Comparison of ENCODE assay signal across 11 mouse cellular contexts in genomic region chr15:78624961-78625360, GRCm38 (mm10). TPM values are rescaled to one million over a fixed set of nuclear protein-coding genes. Genes with fewer than 3 reads are reported as not detected.
A peak's percentile ranks its signal among the peaks of the same experiment; 100 is the strongest.
DNase-seq lines count a peak whose midpoint lies in the region; ATAC-seq and TF ChIP-seq lines count a peak whose summit lies in the region.
"Had no signal": no experiment of that assay in that cellular context is flagged by ENCODE, and none has a peak within 500 bp of the region (broad histone marks: within the 10 kb centered on the region; RNA-seq: fewer than 3 reads in every experiment).

No protein-coding gene starts in this region.

- no peak for TF ChIP-seq CTCF in intestine, postnatal 0 days (IDR thresholded peaks at IDR 0.05; ENCODE audit: low read depth)
- no peak for TF ChIP-seq CTCF in olfactory bulb, adult 2 months (IDR thresholded peaks at IDR 0.05; ENCODE audit: insufficient read depth, low read depth, low read length)

- WGBS in forebrain, embryonic 12.5 days = 78% methylated on average over 3 of the region's 3 CpGs
- WGBS in forebrain, embryonic 11.5 days = 83% methylated on average over 3 of the region's 3 CpGs
- 59% methylated on average over 3 of the region's 3 CpGs for WGBS in intestine, embryonic 15.5 days
- 63% methylated on average over 3 of the region's 3 CpGs for WGBS in intestine, postnatal 0 days
- WGBS in midbrain, embryonic 10.5 days = 81% methylated on average over 3 of the region's 3 CpGs
- 84% methylated on average over 3 of the region's 3 CpGs for WGBS in midbrain, embryonic 16.5 days
- WGBS in olfactory bulb, adult 2 months = 47% methylated on average over 3 of the region's 3 CpGs

- no peak overlapping the region for H3K4me2 ChIP-seq in forebrain, embryonic 12.5 days
- H3K4me2 ChIP-seq in forebrain, embryonic 11.5 days (ENCODE audit: low read depth, low read length, severe bottlenecking) = no peak overlapping the region
- H3K4me2 ChIP-seq in intestine, embryonic 15.5 days (replicated peaks) = no peak overlapping the region
- H3K4me2 ChIP-seq in intestine, postnatal 0 days (replicated peaks; ENCODE audit: low read depth) = no peak overlapping the region
- H3K4me2 ChIP-seq in midbrain, embryonic 16.5 days (ENCODE audit: low read length) = no peak overlapping the region
- H3K4me2 ChIP-seq: heart, embryonic 12.5 days; neural tube, embryonic 12.5 days had no signal

- ATAC-seq in forebrain, embryonic 12.5 days (ENCODE audit: low FRiP score) = no peak
- no peak for ATAC-seq in forebrain, embryonic 11.5 days (replicated peaks; ENCODE audit: low FRiP score)
- ATAC-seq in intestine, embryonic 15.5 days = no peak; the same call in 1 of the 2 replicates
- no peak for ATAC-seq in intestine, postnatal 0 days
- no peak for ATAC-seq in midbrain, embryonic 16.5 days

- DNase-seq in forebrain, embryonic 11.5 days (ENCODE audit: low spot score) = no peak
- no peak for DNase-seq in midbrain, embryonic 10.5 days (ENCODE audit: low spot score)
- DNase-seq in adrenal gland, adult 18-20 months (ENCODE audit: low spot score in 2 of 2) = no peak

- H3K27ac ChIP-seq in forebrain, embryonic 12.5 days = peak overlapping the region; percentile 36; the same call in 1 of the 2 replicates
- H3K27ac ChIP-seq in forebrain, embryonic 11.5 days (ENCODE audit: low read depth, low read length) = no peak overlapping the region
- peak overlapping the region; percentile 14; the same call in 1 of the 2 replicates for H3K27ac ChIP-seq in intestine, embryonic 15.5 days
- H3K27ac ChIP-seq in intestine, postnatal 0 days (ENCODE audit: low read depth, low read length) = no peak overlapping the region
- H3K27ac ChIP-seq in midbrain, embryonic 10.5 days (replicated peaks) = 0 out of 2 replicates have a peak overlapping the region, but pooled peaks have one; percentile 1
- H3K27ac ChIP-seq in midbrain, embryonic 16.5 days (ENCODE audit: low read length) = no peak overlapping the region
- peak overlapping the region; percentile 63 for H3K27ac ChIP-seq in olfactory bulb, adult 2 months (ENCODE audit: insufficient read depth, low read depth, low read length)
- H3K27ac ChIP-seq: macrophage had no signal

- no peak overlapping the region for H3K9ac ChIP-seq in forebrain, embryonic 12.5 days
- no peak overlapping the region for H3K9ac ChIP-seq in forebrain, embryonic 11.5 days (ENCODE audit: low read length)
- no peak overlapping the region for H3K9ac ChIP-seq in intestine, embryonic 15.5 days
- H3K9ac ChIP-seq in intestine, postnatal 0 days (ENCODE audit: low read depth, low read length) = no peak overlapping the region
- no peak overlapping the region for H3K9ac ChIP-seq in midbrain, embryonic 16.5 days (ENCODE audit: low read depth, low read length)
- H3K9ac ChIP-seq: heart, embryonic 12.5 days; neural tube, embryonic 12.5 days had no signal

- H3K27me3 ChIP-seq in forebrain, embryonic 12.5 days = peaks cover 17% of the 10 kb centered on the region
- H3K27me3 ChIP-seq in forebrain, embryonic 11.5 days (ENCODE audit: control insufficient read depth, insufficient read depth, low read length) = no peaks in the 10 kb centered on the region
- H3K27me3 ChIP-seq in intestine, embryonic 15.5 days (replicated peaks) = peaks cover 3% of the 10 kb centered on the region
- H3K27me3 ChIP-seq in intestine, postnatal 0 days (replicated peaks; ENCODE audit: control insufficient read depth, insufficient read depth, low read length) = no peaks in the 10 kb centered on the region
- peaks cover 22% of the 10 kb centered on the region; the same call in 1 of the 2 replicates for H3K27me3 ChIP-seq in midbrain, embryonic 10.5 days (ENCODE audit: low read depth, poor library complexity, severe bottlenecking)
- no peaks in the 10 kb centered on the region for H3K27me3 ChIP-seq in midbrain, embryonic 16.5 days (ENCODE audit: control insufficient read depth, insufficient read depth, low read depth, low read length)

- no peak overlapping the region for H3K4me3 ChIP-seq in forebrain, embryonic 12.5 days (replicated peaks)
- H3K4me3 ChIP-seq in forebrain, embryonic 11.5 days (ENCODE audit: low read depth, low read length) = no peak overlapping the region
- H3K4me3 ChIP-seq in intestine, embryonic 15.5 days (replicated peaks) = no peak overlapping the region
- no peak overlapping the region for H3K4me3 ChIP-seq in intestine, postnatal 0 days (ENCODE audit: low read depth, low read length)
- H3K4me3 ChIP-seq in midbrain, embryonic 10.5 days = no peak overlapping the region
- H3K4me3 ChIP-seq in midbrain, embryonic 16.5 days (ENCODE audit: low read depth, low read length) = no peak overlapping the region
- H3K4me3 ChIP-seq in olfactory bulb, adult 2 months (ENCODE audit: insufficient read depth, low read depth, low read length) = no peak overlapping the region
- H3K4me3 ChIP-seq: heart, embryonic 12.5 days; neural tube, embryonic 12.5 days had no signal

- no peaks in the 10 kb centered on the region for H3K9me3 ChIP-seq in forebrain, embryonic 12.5 days
- no peaks in the 10 kb centered on the region for H3K9me3 ChIP-seq in forebrain, embryonic 11.5 days (ENCODE audit: control insufficient read depth, low read length)
- no peaks in the 10 kb centered on the region for H3K9me3 ChIP-seq in intestine, embryonic 15.5 days
- H3K9me3 ChIP-seq in intestine, postnatal 0 days (ENCODE audit: control insufficient read depth) = no peaks in the 10 kb centered on the region
- no peaks in the 10 kb centered on the region for H3K9me3 ChIP-seq in midbrain, embryonic 10.5 days (replicated peaks)
- H3K9me3 ChIP-seq in midbrain, embryonic 16.5 days (replicated peaks; ENCODE audit: control insufficient read depth, low read length, poor library complexity, severe bottlenecking) = no peaks in the 10 kb centered on the region
- H3K9me3 ChIP-seq: heart, embryonic 12.5 days; neural tube, embryonic 12.5 days had no signal

- peaks cover 7% of the 10 kb centered on the region; the same call in 1 of the 2 replicates for H3K4me1 ChIP-seq in forebrain, embryonic 12.5 days
- H3K4me1 ChIP-seq in forebrain, embryonic 11.5 days (replicated peaks; ENCODE audit: control insufficient read depth, insufficient read depth, low read length) = no peaks in the 10 kb centered on the region
- H3K4me1 ChIP-seq in intestine, embryonic 15.5 days (replicated peaks) = 0 out of 2 replicates have a peak, but pooled peaks cover 5% of the 10 kb centered on the region
- no peaks in the 10 kb centered on the region for H3K4me1 ChIP-seq in intestine, postnatal 0 days (replicated peaks; ENCODE audit: control insufficient read depth, insufficient read depth, low read length)
- H3K4me1 ChIP-seq in midbrain, embryonic 10.5 days = no peaks in the 10 kb centered on the region; the same call in 1 of the 2 replicates
- H3K4me1 ChIP-seq in midbrain, embryonic 16.5 days (ENCODE audit: control insufficient read depth, insufficient read depth, low read length) = no peaks in the 10 kb centered on the region
- H3K4me1 ChIP-seq in olfactory bulb, adult 2 months (ENCODE audit: control insufficient read depth, insufficient read depth, low read length) = peaks cover 31% of the 10 kb centered on the region
- H3K4me1 ChIP-seq: heart, embryonic 12.5 days had no signal

- TF ChIP-seq POLR2A in olfactory bulb, adult 2 months (IDR thresholded peaks at IDR 0.05; ENCODE audit: insufficient read depth, low read depth, low read length) = no peak; the same call in none of the 2 replicates

- no peaks in the 10 kb centered on the region for H3K36me3 ChIP-seq in forebrain, embryonic 12.5 days (replicated peaks)
- no peaks in the 10 kb centered on the region for H3K36me3 ChIP-seq in forebrain, embryonic 11.5 days (ENCODE audit: control insufficient read depth, insufficient read depth, low read length)
- H3K36me3 ChIP-seq in intestine, embryonic 15.5 days = no peaks in the 10 kb centered on the region
- no peaks in the 10 kb centered on the region for H3K36me3 ChIP-seq in intestine, postnatal 0 days (ENCODE audit: control insufficient read depth, insufficient read depth)
- no peaks in the 10 kb centered on the region for H3K36me3 ChIP-seq in midbrain, embryonic 10.5 days
- no peaks in the 10 kb centered on the region for H3K36me3 ChIP-seq in midbrain, embryonic 16.5 days (ENCODE audit: control insufficient read depth, insufficient read depth, low read length)
- H3K36me3 ChIP-seq: heart, embryonic 12.5 days; neural tube, embryonic 12.5 days had no signal

RNA-seq across cellular contexts. Expression of gene Cyth4, which starts 28.1 kb away (rescaled TPM):
- polyA plus RNA-seq in forebrain, embryonic 12.5 days (2016; fragmentation: Nextera tagmentation; extraction: Ambion mirVana) = 3.5 and 4.5 TPM in 2 replicates
- polyA plus RNA-seq in forebrain, embryonic 11.5 days (2014; fragmentation: Nextera tagmentation; extraction: Ambion mirVana) = 1.9 and 2.0 TPM in 2 replicates
- 8.0 and 8.2 TPM in 2 replicates for polyA plus RNA-seq in intestine, embryonic 15.5 days (2015; fragmentation: Nextera tagmentation; extraction: Ambion mirVana)
- polyA plus RNA-seq in intestine, postnatal 0 days (2015; fragmentation: Nextera tagmentation; extraction: Ambion mirVana) = 2.5 and 3.1 TPM in 2 replicates
- 5.9 and 6.7 TPM in 2 replicates for polyA plus RNA-seq in midbrain, embryonic 10.5 days (2016; fragmentation: Nextera tagmentation; extraction: Ambion mirVana)
- 5.0 and 5.3 TPM in 2 replicates for polyA plus RNA-seq in midbrain, embryonic 16.5 days (2015; fragmentation: Nextera tagmentation; extraction: Ambion mirVana)
- polyA plus RNA-seq in olfactory bulb, adult 2 months (2012; ENCODE audit: insufficient read depth, insufficient read length, low replicate concordance, missing spikeins) = not detected in 2 replicates
- 1 to 10 TPM; 8.0 to 9.9 TPM for total RNA-seq in adrenal gland, adult 18-20 months (2021)

RNA-seq across cellular contexts. Expression of gene Rac2, which starts 52.4 kb away (rescaled TPM):
- 2.6 and 4.6 TPM in 2 replicates for polyA plus RNA-seq in forebrain, embryonic 12.5 days (2016; fragmentation: Nextera tagmentation; extraction: Ambion mirVana)
- 5.7 and 9.4 TPM in 2 replicates for polyA plus RNA-seq in forebrain, embryonic 11.5 days (2014; fragmentation: Nextera tagmentation; extraction: Ambion mirVana)
- 15.7 and 21.4 TPM in 2 replicates for polyA plus RNA-seq in intestine, embryonic 15.5 days (2015; fragmentation: Nextera tagmentation; extraction: Ambion mirVana)
- polyA plus RNA-seq in intestine, postnatal 0 days (2015; fragmentation: Nextera tagmentation; extraction: Ambion mirVana) = 9.0 and 9.9 TPM in 2 replicates
- polyA plus RNA-seq in midbrain, embryonic 10.5 days (2016; fragmentation: Nextera tagmentation; extraction: Ambion mirVana) = 9.1 and 9.5 TPM in 2 replicates
- 1.8 and 2.3 TPM in 2 replicates for polyA plus RNA-seq in midbrain, embryonic 16.5 days (2015; fragmentation: Nextera tagmentation; extraction: Ambion mirVana)
- polyA plus RNA-seq in olfactory bulb, adult 2 months (2012; ENCODE audit: insufficient read depth, insufficient read length, low replicate concordance, missing spikeins) = 2,065 TPM in 1 of 2 replicates, not detected in the other
- 1 to 10 TPM; 4.2 to 8.9 TPM for total RNA-seq in adrenal gland, adult 18-20 months (2021)

Comparison
In these comparisons a context has a peak if more than half of its experiments do, and no peak if none do; other contexts are left out.
1. H3K27ac ChIP-seq: peak in forebrain, embryonic 12.5 days (single experiment), intestine, embryonic 15.5 days (single experiment), midbrain, embryonic 10.5 days (single experiment) and olfactory bulb, adult 2 months (single experiment); none in forebrain, embryonic 11.5 days (single experiment), intestine, postnatal 0 days (single experiment) and midbrain, embryonic 16.5 days (single experiment).
2. RNA of gene Rac2, which starts 52.4 kb away (polyA plus RNA-seq): 2,065 TPM in olfactory bulb, adult 2 months; 15.7 to 21.4 TPM in intestine, embryonic 15.5 days, 9.0 to 9.9 TPM in intestine, postnatal 0 days, 5.7 to 9.4 TPM in forebrain, embryonic 11.5 days, 9.1 to 9.5 TPM in midbrain, embryonic 10.5 days, 2.6 to 4.6 TPM in forebrain, embryonic 12.5 days and 1.8 to 2.3 TPM in midbrain, embryonic 16.5 days; every median in the first group is over 10 times any median in the second.